Mouse (Mus musculus) C2C12 (cell line): ENCODE measurements around the gene Nr1d1.

Source experiments
- CEBPB ChIP-seq: IDR thresholded peaks from one replicate; pipeline ENCODE4 v1.6.1; 2011; ENCODE audit warnings: low read depth, mild to moderate bottlenecking, control low read depth, moderate library complexity
- CTCF ChIP-seq: IDR thresholded peaks from one replicate; pipeline ENCODE4 v1.5.1; 2011; ENCODE audit not compliant: control insufficient read depth, insufficient read depth, insufficient read length
- FOSL1 ChIP-seq: IDR thresholded peaks from one replicate; pipeline ENCODE4 v1.8.0; 2011; ENCODE audit warnings: mild to moderate bottlenecking, low read length; ENCODE audit not compliant: poor library complexity, insufficient read depth, severe bottlenecking
- MAX ChIP-seq: IDR thresholded peaks from one replicate; pipeline ENCODE4 v1.6.1; 2011; ENCODE audit warnings: mild to moderate bottlenecking, control low read depth
- MYOD1 ChIP-seq: IDR thresholded peaks from one replicate; pipeline ENCODE4 v1.6.1; 2011; ENCODE audit warnings: low read depth; ENCODE audit not compliant: control insufficient read depth, insufficient read length
- MYOG ChIP-seq: IDR thresholded peaks from one replicate; pipeline ENCODE4 v1.6.1; 2011; ENCODE audit not compliant: control insufficient read depth, insufficient read length; ENCODE audit errors: extremely low read depth
- USF1 ChIP-seq: IDR thresholded peaks from one replicate; pipeline ENCODE4 v1.6.1; 2011; ENCODE audit warnings: low read depth, mild to moderate bottlenecking, control low read depth, moderate library complexity

GRCm38 (mm10) chr11:98789824-98790223, 14.7 kb upstream of the Nr1d1 start:
- no peak for TF ChIP-seq CTCF
- no peak for TF ChIP-seq MYOG
- no peak for TF ChIP-seq FOSL1
- TF ChIP-seq MAX: no peak
- no peak for TF ChIP-seq CEBPB
- no peak for TF ChIP-seq MYOD1
- no peak for TF ChIP-seq USF1
